Mouse (Mus musculus): Measurements from ENCODE around the gene Mast4.

The Mast4 gene

DNA sequence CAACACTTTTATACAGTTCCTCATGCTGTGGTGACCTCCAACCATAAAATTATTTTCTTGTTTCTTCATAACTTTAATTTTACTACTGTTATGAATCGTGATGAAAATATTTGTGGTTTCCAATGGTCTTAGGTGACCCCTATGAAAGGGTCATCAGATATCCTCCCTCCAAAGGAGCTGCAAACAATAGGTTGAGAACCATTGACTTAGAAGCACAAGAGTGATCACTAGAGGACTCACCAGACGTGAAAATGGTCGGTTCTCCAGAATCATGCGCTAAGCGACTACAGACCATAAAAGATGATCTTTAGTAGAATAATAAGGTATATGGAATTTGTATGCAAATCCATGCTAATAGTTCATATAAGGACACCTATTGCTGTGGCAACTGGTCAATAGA is 644.1 kb downstream of the Mast4 start:
- no peak for DNase-seq (ENCODE audit: low spot score)

DNA sequence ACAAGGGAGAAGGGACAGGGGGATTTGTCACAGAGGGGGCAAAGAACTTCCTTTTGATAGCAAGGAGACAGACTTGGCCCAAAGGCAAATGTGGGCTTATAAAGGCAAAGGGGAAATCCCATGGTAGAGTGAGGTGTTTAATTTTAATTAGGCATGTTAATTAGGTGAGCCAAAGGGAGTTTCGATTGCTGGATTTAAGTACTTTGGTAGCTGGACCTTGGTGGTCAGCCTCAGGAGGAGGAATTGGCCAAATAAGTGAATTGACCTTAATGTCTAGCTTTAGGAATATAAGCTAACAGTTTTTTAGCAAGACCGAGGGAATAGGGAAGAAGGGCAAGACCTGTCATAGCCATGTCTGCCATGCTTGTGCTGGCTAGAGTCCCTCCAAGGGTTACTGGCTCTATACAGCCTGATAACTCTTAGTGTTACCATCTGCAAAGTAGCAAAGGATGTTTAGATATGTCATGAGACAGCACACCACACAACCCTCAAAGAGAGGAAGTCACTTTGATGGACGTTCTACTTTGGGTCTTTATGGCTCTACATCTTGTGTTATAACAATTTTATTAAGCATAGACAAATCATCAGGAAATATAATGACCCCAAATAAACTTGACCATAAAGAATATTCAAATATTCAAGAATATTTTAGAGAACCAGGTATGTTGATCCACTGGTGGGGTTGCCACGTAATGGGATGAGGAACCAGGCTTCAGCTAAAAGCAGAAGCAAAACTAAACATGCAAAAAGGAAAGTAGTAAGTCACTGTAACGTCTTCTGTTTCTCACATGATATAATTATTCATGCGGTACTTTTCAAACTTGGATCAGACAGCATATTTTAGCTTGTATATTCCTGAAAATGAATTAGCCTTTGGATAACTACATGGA is 644.9 kb downstream of the Mast4 start:
- DNase-seq (ENCODE audit: low spot score): no peak

DNA sequence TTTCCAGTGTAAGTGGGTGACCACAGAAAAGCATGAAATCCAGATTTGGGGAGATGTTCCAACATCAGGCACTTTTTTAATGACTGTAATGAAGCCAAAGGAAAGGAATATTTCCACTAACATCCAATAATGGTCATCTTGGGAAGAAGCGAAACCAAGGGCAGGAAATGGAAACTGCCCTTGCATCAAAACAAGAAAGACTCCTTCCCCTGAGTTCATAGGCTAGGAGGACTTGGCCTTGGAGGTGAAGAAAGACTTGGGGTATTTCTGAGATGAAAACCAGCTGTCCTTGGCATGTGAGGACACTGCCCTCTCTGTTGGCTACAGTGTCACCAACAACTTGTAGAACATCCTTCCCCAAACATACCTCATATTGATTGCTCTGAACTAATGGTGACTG is 646.2 kb downstream of the Mast4 start:
- no peak for DNase-seq (ENCODE audit: low spot score)

DNA sequence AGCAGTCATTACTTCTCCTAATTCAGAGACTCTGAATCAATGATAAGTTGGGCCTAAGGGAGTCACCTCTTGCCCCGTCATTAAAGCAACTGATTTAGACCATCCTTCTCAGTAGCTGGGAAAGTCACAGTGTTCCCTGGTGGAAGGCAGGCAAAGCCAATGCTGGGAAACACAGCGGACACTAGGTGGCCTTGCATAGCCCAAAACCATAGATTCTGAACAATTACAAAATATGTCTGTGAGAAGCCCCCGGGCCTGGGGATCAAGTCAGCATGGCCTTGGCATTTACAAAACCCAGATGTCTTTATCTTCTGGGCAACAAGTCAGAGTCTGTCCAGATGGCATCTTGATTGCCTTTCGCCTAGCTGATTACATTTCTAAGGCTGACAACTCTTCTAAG is 649.4 kb downstream of the Mast4 start:
- no peak for DNase-seq (ENCODE audit: low spot score)

Measured in ovary, adult 18-20 months (tissue).